Mouse (Mus musculus) gastrocnemius, adult 18-20 months (tissue): ENCODE data around the gene Grin3a. TPM values are rescaled to one million over a fixed set of nuclear protein-coding genes. Genes with fewer than 3 reads are reported as not detected.
A peak's percentile ranks its signal among the peaks of the same experiment; 100 is the strongest.
"Not testable (repeated sequence)": the region's sequence is repeated elsewhere in the genome, so short reads cannot be mapped to it uniquely, and the experiment has no call there.

ENCODE experiments used
- DNase-seq: peaks from one replicate; pipeline ENCODE4 v3.0.0; 2021; ENCODE audit warnings: low spot score
- total RNA-seq, 2 experiments: library from RNA; stranded (reverse); gene quantifications; 2 replicates each; pipeline ENCODE4 v1.2.3; 2021

Gene Grin3a
- total RNA-seq, 2 experiments from 2014 or later, result not detected

DNA sequence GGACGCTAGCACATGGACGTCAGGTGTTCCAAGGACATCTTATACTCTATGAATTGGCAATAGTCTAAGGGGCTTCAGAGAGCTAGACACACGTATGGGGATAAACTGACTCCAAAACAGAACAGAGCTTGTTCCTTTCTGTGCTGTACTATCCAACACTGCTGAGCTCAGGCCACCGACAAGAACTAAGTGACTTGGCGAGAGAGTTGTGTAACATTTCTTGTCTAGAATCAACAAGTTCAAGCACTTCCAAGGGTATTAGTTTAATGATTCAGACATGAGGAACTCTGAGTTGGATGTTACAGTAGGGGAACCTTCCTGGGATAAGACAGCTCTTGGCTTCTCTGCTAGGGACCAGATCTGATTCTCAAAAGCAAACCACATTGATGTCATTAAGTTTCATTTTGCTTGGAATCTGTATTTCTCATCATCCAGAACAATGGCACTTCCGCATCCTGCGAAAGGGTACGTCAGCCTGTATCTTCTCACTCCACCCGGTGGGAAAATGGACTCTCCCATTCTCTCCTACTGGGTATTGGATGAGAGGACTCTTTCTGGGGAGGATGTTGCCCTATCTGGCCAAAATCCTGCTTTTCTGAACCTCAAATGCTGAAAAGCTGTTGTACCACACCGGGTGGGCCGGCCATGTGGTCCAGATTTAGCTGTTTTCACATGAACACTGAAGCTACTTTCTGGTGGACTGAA is 165.2 kb downstream of the Grin3a start:
- DNase-seq, result no peak

DNA sequence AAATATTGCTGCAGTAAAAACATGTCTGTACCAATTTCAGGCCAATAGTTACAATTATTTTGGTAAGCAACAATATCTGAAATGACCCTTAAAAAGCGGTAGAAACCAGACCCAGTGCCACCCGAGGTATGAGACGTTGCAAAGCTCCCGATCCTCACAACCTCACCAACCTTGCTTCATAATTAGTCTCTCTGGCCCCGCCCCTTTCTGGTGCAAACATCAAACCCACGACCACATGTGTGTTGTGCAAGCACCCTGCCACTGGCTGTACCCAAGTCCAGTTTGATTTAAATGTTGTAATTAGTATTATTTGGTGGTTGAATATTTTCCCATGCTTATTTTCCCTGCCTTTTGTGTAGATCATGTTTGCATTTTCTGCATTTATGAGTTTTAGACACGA is 168.8 kb downstream of the Grin3a start:
- DNase-seq, result no peak

DNA sequence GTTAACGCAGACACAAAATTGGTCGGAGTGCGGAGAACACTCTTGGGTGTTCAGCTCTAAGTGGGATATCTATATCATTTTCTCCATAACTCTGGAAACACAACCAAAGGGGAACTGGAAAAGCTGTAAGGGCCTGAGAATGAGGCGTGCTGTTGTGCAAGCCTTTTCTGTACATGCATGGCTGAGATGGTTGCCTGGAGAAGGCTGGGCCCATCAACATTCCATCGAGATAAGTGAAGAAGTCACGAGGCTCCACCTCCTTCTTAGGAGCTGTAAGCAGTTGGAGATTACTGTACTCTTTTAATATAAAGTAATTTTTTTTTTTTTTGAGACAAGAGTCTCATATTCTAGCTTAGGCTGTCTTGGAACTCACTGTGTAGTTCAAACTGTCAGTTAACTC is 169.5 kb downstream of the Grin3a start:
- no peak for DNase-seq

DNA sequence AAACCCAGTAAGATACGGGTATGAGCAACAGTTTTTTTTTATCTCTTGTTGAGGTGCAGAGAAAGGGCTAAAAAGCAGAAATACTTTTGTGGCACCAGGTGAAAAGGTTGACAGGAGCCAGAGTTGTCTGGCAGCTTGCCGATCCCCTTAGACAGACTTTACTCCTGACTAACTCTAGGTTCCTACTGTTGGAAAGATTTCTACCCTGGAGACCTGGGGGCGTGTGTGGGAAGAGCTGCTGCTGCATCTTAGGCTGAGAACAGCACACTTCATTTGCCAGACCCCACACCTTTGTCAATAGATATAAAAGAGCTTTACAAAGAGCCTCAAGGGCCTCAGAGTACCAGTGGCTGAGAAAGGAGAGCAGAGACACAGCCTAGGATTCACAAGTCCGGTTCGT is 180.7 kb downstream of the Grin3a start:
- no peak for DNase-seq

DNA sequence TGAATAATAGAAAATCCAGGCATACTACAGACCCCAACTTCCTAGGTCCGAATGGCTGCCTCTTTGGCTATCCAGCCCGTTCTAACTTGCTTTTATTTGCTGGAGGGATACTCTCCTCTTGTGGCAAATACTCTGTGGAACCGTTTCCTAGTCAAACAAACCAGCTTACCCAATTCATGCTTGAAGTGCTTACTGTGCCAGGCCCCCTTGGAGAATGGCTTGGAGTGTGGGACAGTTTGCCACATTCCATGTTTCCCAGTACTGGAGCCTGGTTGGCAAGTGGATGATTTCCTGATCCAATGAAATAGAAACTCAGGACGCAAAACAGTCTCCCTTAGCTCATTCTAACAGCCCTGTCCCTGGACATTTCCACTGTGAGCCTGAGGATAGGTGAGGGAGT is 183.3 kb downstream of the Grin3a start:
- DNase-seq, result no peak

DNA sequence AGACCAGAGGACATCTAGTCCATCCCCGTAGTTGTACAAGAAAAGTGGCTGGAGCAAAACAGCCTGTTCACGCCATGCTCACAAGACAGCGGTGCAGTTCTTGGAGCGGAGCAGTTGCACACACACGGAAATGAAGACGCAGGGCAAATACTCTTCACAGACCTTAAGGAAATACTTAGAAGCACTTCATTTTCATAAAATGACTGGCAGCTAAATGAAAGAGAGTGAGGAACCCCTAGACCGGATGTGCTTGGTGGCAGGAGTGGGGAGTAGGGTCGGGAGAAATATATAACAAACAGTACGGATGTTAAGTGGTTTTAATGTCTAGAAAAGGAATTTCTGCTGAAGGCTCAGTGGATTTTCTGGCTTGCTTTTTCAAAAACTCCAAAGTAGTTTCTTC is 183.9 kb downstream of the Grin3a start:
- DNase-seq, result no peak

DNA sequence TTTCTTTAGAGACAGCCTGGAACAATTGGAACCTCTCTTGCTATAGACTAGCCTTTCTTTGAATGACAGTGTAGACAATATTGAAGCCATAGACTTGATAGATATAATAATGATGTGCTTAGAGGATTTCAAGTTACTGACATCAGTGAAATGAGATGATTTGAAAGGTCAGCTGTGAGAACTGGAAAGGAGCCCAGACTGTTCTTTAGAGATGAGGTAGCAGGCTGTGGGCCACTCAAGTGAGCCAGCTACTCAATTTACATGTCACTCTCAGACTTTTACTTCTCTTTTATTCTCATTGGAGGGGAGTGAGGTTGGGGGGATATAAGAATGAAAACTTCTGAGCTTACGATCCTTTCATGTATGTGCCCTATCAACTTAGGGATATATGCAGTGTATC is 186.1 kb downstream of the Grin3a start:
- DNase-seq, result peak; percentile 54

GRCm38 (mm10) chr4:49639913-49640312 is 205.6 kb downstream of the Grin3a start:
- DNase-seq, result no peak

- DNase-seq, result no peak
Observed at GRCm38 (mm10) chr4:49637821-49638220, 207.7 kb downstream of the Grin3a start.

DNA sequence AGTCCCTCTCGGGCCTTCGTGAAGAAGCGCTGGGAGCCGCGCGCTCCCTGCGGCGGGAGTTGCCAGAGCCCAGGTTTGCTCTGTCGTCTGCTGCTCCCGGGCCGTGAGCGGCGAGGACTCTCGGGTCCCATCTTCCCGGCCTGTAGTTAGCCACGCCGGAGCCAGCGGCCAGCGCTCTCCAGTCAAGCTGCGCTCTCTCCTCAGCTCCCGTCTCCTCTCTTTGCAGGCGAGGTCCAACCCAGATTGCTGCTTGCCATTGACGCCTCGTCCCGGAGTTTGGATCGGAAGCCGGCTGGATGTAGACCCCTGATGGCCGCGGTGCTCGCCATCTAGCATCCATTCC is 213.4 kb downstream of the Grin3a start:
- no peak for DNase-seq

DNA sequence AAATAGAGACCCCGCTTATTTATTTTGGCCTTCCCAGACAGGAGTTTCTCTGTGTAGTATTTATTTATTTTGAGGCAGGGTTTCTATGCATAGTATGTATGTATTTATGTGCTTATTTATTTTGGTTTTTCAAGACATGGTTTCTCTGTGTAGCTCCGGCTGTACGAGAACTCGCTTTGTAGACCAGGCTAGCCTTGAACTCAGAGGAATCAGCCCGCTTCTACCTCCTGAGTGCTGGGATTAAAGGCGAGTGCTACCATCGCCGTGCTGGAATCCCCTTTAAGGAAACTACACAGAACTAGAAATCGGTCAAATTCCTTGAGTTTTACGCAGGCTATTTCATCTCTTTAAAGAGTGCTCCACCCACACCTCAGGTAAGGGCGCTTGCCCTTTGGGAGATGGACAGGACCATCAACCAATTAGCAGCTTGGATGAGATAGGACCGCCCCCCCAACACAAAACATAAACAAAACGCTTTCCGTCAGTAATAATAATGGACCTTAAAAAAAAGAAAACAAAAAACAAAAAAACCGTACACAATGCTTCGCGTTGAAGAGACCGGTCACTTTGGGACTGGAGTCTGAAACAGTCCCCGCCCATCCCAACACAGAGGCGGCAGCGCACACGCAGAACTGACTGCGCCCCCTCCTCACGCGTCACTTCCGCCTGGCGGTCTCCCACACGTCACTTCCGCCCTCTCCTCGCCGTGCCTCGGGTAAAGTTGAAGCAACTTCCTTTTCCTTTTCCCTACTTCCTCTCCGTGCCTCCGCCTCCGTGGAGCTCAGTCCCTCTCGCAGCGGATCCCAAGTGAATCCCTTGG is 214.0 kb downstream of the Grin3a start, which contains the start of gene Rnf20:
Gene Rnf20 (plus strand): TSS at position 688 of the 820 bp plus-strand sequence.
- peak; percentile 97 for DNase-seq

- DNase-seq, result no peak
Observed at GRCm38 (mm10) chr4:49628941-49629340, 216.6 kb downstream of the Grin3a start.

DNA sequence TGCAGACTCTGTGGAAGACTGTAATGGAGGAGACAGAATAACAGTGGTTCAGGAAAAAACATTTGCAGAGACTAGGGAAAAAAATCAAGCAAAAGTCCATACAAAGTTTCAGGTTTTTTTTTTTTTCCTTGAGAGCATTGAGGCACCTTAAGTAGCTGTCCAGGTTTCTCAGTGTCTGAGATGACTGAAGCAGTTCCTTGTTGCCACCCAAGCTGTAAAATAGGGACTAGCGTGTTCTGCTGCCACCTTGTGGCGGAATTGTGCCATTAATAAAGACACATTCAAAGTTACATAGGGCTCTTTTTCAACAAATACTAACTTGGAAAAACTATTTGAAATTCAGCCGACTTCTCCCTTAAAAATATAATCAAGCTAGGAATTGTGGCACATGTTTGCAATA is 218.6 kb downstream of the Grin3a start:
- DNase-seq, result peak; percentile 75

GRCm38 (mm10) chr4:49624969-49625368 is 220.6 kb downstream of the Grin3a start:
- not testable (repeated sequence) for DNase-seq

GRCm38 (mm10) chr4:49623916-49624315 is 221.6 kb downstream of the Grin3a start:
- no peak for DNase-seq

DNA sequence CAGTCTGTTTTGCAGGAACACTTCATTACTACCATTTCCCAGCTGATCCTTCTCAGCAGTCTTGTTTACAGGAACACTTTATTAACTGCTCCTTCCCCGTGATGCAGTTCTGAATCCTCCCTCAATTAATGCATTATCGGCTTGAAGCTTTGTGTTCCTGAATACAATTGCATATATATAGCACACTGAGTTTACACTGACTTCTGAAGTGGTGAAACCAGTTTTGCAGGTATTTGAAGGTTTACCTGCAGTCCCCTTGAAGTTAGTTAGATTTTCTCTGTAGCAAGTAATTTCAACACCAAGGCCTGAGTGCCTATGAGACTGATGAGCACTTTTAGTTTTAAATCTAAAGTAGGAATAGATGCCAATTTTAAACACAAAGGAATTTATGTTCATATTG is 223.3 kb downstream of the Grin3a start:
- no peak for DNase-seq

GRCm38 (mm10) chr4:49619861-49620260 is 225.7 kb downstream of the Grin3a start:
- DNase-seq, result not testable (repeated sequence)

DNA sequence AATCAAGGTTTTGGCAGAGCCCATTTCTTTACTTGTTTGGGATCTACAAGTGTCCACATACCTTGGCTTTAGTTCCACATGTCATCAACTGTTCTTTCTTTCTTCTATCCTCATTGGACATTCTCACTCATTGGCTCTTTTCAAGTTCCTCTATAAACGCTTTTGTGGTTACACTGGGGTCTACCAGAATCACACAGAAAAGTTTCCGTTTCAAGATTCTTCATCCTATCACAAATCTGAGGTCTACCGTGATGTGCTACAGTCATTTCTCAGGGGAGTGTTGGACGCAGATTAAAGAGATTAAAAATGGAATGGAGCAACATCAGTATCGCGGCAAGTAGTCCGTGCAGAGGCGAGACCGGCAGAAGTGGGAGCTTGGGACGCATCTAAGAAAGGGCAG is 228.6 kb downstream of the Grin3a start:
- DNase-seq, result no peak

Other genes with a start within 250 kb of the Grin3a start
- 10 to 100 TPM; 26.1 to 29.1 TPM for gene Tmem246, start 247.9 kb downstream of the Grin3a start, total RNA-seq
- gene Rnf20, start 213.7 kb downstream of the Grin3a start, total RNA-seq, result 10 to 100 TPM; 25.9 to 28.0 TPM
- not detected for gene Ppp3r2, start 163.7 kb downstream of the Grin3a start, total RNA-seq